Mouse (Mus musculus) testis, adult 2 months (tissue): ENCODE results near the gene Grid1. TPM values are rescaled to one million over a fixed set of nuclear protein-coding genes. Genes with fewer than 3 reads are reported as not detected.

ENCODE experiments used
- H3K27ac ChIP-seq: fragments of 200-500 bp; 2 replicates; pipeline ENCODE4 v1.5.1; 2012; ENCODE audit warnings: low read depth, low read length; ENCODE audit not compliant: control insufficient read depth, insufficient read depth
- H3K27me3 ChIP-seq: fragments of 200-500 bp; 2 replicates; pipeline ENCODE4 v1.6.1; 2012; ENCODE audit warnings: mild to moderate bottlenecking, low read length, moderate library complexity; ENCODE audit not compliant: control insufficient read depth, insufficient read depth
- H3K36me3 ChIP-seq: fragments of 200-500 bp; 2 replicates; pipeline ENCODE4 v1.6.1; 2012; ENCODE audit warnings: mild to moderate bottlenecking, low read length; ENCODE audit not compliant: control insufficient read depth, insufficient read depth
- H3K4me1 ChIP-seq: fragments of 200-500 bp; 2 replicates; pipeline ENCODE4 v1.6.1; 2012; ENCODE audit warnings: low read length; ENCODE audit not compliant: control insufficient read depth, insufficient read depth
- H3K4me3 ChIP-seq: fragments of 200-500 bp; 2 replicates; pipeline ENCODE4 v1.5.1; 2012; ENCODE audit warnings: low read depth, mild to moderate bottlenecking, low read length, moderate library complexity, mixed read lengths; ENCODE audit not compliant: control insufficient read depth
- CTCF ChIP-seq: fragments of 200-500 bp; IDR thresholded peaks from 2 replicates; pipeline ENCODE4 v1.5.1; 2012; ENCODE audit warnings: low read depth, mild to moderate bottlenecking, inconsistent platforms, low read length, moderate library complexity; ENCODE audit not compliant: control insufficient read depth, insufficient read depth, insufficient replicate concordance
- POLR2A ChIP-seq: fragments of 200-500 bp; IDR thresholded peaks from 2 replicates; pipeline ENCODE4 v1.6.1; 2012; ENCODE audit warnings: low read depth, mild to moderate bottlenecking, inconsistent platforms, low read length, moderate library complexity; ENCODE audit not compliant: control insufficient read depth
- polyA plus RNA-seq: library from polyadenylated mRNA; depleted of rRNA; stranded (reverse); fragments of >200 nt; gene quantifications from 2 replicates; pipeline ENCODE4 v1.2.3, GENCODE M21; 2012

Gene Grid1
- polyA plus RNA-seq, 1 experiment = 1.4 TPM

DNA sequence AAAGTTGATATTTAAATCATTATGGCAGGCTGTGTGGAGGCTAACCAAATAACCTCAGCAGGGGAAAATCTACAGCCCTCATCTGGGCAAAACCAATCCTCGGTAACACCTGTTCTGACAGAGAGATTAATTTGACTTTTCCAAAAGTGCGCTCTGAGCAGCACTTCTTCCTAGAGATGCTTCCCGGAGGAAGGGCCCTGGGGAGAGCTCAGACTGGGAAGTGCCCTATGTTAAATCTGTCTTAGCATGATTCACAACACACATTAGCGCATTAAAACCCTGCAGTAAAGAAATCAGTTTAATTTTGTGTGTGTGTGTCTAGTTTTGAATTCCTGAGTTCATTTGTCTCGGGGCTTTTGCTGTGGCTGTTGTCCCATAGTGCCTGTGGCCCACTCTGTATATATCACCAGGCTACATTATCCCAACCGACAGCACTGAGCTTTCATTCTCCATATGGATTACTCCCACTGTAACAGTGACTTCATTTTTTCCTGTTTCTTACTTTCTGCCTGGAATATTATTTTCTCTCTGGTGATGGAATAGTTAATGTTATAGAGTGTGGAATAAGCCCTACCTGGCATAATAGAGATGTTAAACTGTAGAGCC, 536.7 kb downstream of the Grid1 start:
- Histone ChIP-seq H3K4me1 (no peaks in the 10 kb centered on the region), H3K4me3 (no peak overlapping the region), H3K27ac (no peak overlapping the region), H3K36me3 (no peaks in the 10 kb centered on the region), H3K27me3 (no peaks in the 10 kb centered on the region)
- TF ChIP-seq CTCF (no peak), POLR2A (no peak)

DNA sequence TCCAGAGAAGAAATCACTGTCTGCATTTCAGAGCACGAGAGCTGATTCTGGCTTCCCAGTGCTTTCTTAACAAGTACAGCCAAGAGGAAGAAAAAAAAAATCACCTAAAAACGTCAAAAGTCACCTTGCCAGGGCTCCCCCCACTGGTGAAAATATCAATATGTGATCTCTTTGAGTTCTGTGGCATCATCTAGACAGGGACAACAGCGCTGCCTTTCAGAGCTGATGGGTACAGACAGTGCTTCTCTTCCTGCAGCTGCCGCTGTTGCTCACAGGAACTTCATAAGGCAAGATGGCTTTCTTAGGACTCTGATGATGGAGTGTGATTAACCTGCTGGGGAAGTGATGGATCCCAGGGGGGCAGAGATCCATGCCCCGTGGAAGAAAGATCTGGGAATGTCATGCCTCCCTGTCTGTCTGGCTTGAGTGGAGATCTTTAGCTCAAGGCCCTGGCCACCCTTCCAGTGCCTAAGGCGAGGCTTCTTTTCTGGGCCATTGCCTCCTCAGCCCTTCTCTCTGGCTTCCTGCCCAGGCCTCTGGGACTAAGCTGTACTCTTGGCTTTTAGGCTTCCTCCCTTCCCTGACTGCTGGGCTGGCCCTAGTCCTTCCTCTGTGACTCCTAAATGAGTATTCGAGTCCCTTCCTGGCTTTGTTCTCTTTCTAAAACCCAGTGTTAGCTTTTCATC, 538.4 kb downstream of the Grid1 start:
- Histone ChIP-seq H3K27me3 (no peaks in the 10 kb centered on the region), H3K4me3 (no peak overlapping the region), H3K36me3 (no peaks in the 10 kb centered on the region), H3K4me1 (no peaks in the 10 kb centered on the region), H3K27ac (no peak overlapping the region)
- TF ChIP-seq CTCF (no peak), POLR2A (no peak)

DNA sequence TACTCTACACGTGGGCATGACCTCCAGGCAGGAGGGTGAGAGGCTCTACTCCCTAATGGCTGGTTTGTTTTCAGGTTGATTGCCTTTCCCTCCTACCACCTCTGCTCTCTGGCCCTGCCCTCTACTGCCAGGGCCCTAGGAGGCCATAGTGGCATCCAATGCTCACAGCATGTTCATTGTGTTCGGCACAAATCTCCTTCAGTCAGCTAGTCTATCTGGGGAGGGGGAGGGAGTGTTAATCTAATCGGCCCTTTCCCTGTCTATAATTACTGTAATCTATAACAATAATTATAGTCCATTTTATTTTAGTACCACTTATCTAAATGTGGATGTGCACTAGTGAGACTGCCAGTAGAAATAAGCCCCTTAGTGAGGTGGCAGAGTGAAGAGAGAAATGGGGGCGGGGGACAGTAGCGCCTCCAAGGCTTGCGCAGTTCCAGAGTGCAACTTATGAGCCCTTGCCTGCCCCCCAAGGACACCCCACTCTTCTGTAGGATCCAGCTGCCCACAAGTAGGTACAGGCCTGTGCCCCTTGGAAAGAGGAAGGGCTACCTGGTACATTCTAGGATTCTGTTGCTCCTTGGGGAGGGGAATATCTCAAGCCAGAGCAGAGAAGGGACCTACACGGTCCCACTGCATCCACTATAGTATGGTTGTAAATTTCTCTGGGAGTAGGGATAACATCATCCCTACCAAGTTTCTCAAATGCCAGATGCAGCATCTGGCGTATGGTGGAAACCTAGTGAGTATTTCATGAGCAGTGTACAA, 545.5 kb downstream of the Grid1 start:
- Histone ChIP-seq H3K27ac (no peak overlapping the region), H3K4me1 (no peaks in the 10 kb centered on the region), H3K27me3 (no peaks in the 10 kb centered on the region)

DNA sequence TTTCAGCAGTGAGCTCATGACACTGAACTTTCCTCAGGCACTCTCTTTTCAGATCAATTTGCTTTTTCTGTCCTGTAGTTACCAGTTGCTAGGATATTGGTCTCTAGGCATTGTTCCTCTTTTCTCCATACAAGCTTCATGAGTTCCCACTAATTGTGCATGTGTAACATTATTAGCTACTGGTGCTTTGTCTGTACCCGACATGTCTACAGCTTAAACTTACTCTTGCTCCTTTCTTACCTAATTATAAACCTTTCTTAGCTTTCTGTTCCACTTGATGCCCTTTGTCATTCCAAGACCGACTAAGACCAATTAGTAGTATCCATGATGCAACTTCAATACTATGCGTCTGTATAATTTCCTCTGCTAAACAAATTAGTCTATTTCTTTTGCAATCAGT, 554.5 kb downstream of the Grid1 start:
- no peaks in the 10 kb centered on the region for H3K36me3 ChIP-seq
- H3K27me3 ChIP-seq = no peaks in the 10 kb centered on the region
- no peak overlapping the region for H3K4me3 ChIP-seq
- H3K4me1 ChIP-seq = no peaks in the 10 kb centered on the region
- H3K27ac ChIP-seq = no peak overlapping the region
- TF ChIP-seq POLR2A (no peak), CTCF (no peak)

More for the DNA sequence above, 545.5 kb downstream of the Grid1 start:
- Histone ChIP-seq H3K36me3 (no peaks in the 10 kb centered on the region), H3K4me3 (no peak overlapping the region)
- TF ChIP-seq POLR2A = no peak

DNA sequence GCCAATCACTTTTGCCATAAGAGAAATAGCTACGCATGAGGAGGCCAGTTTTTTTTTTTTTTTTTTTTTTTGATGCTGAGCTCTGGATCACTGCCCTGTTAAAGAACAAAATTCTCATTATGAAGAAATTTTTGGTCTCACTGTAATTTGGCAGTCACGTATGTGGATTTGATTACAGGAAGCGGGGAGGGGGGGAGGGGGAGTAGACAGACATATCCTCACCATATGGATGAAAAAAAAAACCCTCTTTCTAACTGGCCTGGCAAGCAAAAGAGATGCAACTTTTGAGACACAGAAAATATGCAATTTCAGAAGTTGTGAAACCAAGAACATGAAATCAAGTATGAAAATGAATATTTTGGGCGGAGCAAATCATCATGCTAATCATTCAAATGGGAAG, 573.7 kb downstream of the Grid1 start:
- H3K36me3 ChIP-seq = no peaks in the 10 kb centered on the region
- no peaks in the 10 kb centered on the region for H3K4me1 ChIP-seq
- H3K27me3 ChIP-seq = no peaks in the 10 kb centered on the region
- no peak overlapping the region for H3K4me3 ChIP-seq
- H3K27ac ChIP-seq = no peak overlapping the region
- TF ChIP-seq POLR2A (no peak), CTCF (no peak)

DNA sequence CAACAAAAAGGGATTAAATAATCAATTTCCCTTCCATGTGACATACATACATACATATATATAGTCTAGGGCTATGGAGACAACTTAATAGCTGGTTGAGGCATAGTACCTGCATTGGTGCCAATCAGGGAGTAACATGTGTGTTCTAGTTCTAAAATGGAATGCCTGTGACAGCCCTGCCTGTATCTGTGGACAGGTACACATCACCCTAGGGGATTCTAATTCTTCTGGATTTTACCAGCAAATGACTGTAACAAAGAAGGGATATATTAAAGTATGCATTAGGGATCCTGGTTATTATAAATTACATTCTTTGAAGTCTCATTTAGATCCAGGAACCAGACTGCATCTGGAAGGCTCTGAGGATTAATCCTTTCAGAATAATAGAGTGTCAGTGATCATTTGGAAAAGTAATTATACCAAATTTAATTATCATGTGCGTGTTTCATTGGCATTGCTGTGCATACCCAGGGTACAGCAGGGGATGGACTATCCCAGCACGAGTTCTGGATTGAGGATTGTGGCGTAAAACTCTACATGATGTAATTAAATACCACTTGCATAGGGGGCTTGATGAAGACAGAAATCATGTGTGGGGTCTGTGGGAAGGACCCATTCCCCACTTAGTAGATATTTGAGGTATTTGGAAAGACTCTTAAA, 584.5 kb downstream of the Grid1 start:
- Histone ChIP-seq H3K36me3 (no peaks in the 10 kb centered on the region), H3K27me3 (no peaks in the 10 kb centered on the region), H3K27ac (no peak overlapping the region), H3K4me1 (no peaks in the 10 kb centered on the region), H3K4me3 (no peak overlapping the region)
- TF ChIP-seq CTCF (no peak), POLR2A (no peak)

DNA sequence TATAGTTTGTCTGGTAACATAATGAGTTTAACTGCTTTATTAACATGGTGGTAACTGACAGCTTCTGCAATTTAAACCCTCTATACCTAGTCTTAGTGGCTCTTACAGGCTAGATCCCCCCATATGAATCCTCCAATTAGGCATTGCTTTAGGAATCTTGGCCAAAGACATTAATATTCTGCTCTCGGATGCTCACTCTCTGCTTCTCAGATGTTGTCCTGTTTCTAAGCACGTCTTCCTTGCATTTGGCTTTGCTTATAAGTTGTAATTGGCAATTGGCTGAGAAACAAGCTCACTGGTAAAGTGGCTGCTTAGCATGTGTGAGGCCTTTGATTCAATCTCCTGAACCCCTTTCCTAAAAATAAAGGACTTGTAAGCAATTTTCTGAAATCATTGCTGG, 610.4 kb downstream of the Grid1 start:
- Histone ChIP-seq H3K27ac (no peak overlapping the region), H3K27me3 (no peaks in the 10 kb centered on the region), H3K36me3 (no peaks in the 10 kb centered on the region), H3K4me3 (no peak overlapping the region), H3K4me1 (no peaks in the 10 kb centered on the region)
- no peak for TF ChIP-seq CTCF
- no peak for TF ChIP-seq POLR2A
